Mouse (Mus musculus): Measurements from ENCODE around the gene Ccm2l. TPM values are rescaled to one million over a fixed set of nuclear protein-coding genes. Genes with fewer than 3 reads are reported as not detected.

Ccm2l gene
- total RNA-seq, 2 experiments from 2014 or later, result 4.5 to 4.6 TPM

DNA sequence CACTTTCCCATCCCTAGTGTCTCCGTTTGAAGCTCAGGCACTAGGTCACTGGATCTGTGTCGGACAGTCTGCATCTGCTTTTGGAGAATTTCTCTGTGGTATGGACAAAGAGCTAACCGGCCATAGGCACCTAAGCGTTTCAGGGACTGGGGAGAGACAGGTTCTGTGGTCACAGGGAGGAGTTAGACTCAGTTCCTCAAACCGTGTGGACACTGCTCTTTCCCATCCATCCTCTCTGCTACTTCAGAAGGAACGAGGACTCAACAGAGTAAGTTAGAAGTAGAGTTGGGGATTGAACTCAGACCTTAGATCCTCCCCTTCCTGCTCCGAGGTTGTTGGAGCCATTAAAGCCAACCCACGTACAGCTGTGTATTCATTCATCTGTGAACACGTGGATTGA, 14.2 kb upstream of the Ccm2l start:
- no peak for DNase-seq (ENCODE audit: low spot score in 2 of 2)

DNA sequence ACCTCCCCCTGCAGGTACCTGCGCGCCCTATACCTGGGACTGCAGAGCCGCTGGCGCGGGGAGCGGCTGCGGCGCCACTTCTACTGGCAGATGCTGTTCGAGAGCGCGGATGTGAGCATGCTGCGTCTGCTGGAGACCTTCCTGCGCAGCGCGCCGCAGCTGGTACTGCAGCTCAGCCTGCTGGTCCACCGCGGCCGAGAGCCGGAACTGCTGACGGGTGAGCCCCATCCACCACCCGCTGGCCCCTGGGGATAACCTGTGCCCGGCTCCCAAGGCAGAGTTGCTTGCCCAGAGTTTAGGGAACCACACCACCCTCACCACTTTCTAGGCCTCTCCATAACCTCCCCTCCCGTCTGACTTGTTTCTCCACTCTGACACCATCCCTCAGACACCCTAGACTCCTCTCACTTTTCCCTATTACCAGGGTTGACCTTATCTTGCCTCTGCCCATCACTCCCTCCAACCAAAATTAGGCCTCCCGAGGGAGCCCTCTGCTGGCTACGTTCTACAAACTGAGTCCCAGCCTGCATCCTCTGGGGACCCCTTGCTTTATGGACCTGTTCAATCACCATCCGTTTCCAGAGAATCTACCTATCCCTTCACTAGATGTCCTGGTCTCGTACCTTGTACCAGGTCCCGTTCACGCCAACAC, 12.9 kb upstream of the Ccm2l start:
- DNase-seq (ENCODE audit: low spot score in 2 of 2), result no peak

DNA sequence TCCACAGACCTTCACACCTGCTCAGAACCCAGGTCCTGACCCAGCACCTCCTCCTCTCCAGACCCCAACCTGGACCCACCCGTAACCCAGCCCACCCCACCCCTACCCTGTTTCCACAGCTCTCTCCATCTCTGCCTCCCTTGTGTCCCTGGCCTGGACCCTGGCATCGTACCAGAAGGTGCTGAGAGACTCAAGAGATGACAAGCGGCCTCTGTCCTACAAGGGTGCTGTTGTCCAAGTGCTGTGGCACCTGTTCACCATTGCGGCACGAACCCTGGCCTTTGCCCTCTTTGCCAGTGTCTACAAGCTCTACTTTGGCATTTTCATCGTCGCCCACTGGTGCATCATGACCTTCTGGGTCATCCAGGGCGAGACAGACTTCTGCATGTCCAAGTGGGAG, 11.9 kb upstream of the Ccm2l start:
- no peak for DNase-seq (ENCODE audit: low spot score in 2 of 2)

DNA sequence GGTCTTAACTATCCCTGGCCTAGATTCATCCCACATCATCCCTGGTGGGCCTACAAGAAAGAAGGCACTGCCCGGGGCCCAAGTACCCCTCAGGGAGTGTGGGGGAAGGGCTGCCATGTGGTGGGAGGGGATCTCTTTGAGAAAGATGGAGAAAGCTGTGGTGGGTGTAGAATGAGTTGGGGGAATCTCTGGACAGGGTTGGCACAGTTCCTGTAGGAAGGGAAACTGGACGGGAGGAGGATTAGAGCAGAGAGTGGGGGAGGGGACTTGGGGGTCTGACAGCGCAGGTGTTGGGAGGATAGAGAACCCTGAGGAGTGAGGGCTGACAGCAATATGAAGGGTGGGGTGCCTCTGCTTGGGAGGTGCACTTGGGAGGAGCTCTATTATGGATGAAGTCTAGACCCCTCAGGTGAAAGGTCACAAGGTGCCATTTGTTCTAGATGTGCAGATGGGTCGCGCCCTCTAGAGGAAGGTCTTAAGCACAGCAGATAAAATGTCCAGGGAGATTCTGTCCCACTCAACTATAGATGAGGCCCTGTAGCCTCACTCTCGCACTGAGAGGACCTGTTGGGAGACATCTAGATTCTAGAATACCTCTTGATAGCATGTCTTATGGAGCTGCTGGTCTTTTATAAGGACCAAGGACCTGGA, 10.4 kb upstream of the Ccm2l start:
- no peak for DNase-seq (ENCODE audit: low spot score in 2 of 2)

DNA sequence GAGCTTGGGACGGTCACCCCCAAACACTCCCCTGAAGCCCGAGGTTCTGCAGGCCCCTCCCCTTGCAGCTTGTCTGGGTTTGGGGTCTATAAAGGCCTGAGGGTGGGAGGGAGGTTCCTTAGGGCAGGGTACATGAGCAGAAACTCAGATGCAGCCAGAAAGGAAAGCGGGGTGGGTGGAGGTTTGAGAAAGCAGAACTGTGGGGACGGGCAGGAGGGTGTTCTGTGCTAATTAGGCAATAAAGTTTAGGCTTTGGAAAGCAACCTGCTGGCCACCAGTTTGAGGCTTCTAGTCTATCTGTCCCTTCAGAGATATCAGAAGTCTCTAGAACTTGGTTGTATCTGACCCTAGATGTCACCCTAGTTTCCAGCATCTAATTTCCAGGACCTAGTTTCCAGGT, 7.4 kb upstream of the Ccm2l start:
- DNase-seq (ENCODE audit: low spot score in 2 of 2), result no peak

DNA sequence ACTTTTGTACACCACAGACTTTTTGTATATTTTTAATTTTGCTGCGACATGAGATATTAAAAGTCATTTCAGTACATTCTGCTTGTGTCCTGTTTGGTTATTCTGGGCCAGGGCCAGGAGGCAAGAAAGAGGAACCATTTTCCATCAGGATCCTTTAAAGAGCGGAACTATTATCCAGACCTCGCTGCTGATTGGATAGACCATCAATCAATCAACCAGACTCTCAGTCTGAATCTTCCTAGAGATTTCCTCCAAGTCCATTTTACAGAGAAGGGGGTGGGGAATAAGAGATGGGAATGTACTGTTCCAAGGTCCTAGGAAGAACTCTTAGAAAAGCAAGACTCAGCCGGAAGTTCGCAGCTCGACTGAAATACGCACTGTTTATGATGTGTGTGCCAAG, 5.5 kb upstream of the Ccm2l start:
- DNase-seq (ENCODE audit: low spot score in 2 of 2), result no peak

DNA sequence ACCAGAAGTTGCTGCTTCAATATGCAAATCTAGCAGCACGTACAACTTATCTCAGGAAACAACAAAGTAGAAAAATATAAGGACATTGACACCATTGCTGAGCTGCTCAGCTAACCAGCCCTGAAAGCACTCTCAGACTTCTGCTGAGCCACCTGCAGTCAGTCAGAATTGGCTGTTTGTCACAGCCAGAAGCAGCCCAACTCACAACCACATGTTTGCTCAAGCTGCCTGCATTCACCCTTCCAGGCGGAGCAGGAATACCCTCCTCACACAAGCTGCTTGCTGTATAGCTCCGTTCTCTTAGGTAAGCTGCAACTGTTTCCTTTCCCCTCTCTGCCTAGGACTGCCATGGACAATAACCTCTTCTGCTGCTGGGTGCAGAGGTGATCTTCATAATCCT, 2.4 kb upstream of the Ccm2l start:
- DNase-seq (ENCODE audit: low spot score in 2 of 2), result no peak

DNA sequence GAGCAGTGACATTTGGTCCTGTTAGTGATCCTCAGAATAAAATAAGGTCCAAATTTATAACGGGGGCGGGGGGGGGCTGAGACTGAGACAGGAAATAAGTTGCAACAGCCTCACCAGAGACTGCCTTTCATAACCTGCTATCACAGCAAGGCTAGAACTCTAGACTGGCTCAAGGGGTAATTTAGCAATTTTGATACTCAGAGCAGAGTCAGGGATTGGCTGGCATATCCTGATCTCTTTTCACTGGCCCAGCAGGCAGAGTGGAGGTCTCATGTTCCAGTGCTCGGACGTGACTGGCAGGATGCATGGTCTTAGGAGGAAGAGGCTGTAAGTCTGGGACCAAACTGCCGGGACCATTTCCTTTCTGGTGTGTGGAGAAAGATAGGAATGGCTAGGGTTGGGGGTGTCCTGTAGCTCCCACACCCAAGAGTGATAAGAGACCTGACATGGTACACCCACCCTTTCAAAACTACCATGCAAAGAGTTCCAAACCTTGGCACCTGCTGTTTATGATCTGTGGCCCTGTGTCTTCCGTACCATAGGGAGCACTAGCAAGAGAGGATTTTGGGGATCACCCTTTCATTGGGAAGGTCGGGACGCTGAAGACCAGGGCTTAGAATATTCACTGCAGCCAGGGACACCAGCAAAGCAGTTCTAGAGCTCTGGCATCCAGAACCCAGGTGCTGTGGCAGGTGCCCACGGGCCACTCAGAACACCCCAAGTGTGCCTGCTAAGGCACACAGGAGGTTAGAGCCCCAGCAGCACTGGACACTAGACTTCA, 1.4 kb upstream of the Ccm2l start:
- DNase-seq (ENCODE audit: low spot score in 2 of 2), result no peak

DNA sequence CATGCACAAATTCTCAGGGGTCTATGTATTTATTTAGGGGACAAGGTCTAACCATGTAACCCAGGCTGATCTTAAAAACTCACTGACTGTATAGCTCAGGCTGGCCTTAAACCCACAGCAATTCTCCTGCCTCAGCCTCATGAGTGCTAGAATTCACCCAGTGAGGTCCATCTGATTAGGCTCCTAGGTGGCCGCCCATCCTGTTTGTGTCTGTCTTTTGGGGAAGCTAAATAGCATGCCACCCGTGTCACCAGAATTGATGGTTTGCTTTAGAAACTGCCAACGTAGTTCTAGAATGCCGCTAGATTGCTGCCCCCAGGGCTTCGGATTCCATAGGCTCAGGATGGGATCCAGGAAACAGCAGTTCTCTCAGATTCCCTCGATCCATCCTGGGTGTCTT, 1.2 kb downstream of the Ccm2l start:
- DNase-seq (ENCODE audit: low spot score in 2 of 2), result no peak

DNA sequence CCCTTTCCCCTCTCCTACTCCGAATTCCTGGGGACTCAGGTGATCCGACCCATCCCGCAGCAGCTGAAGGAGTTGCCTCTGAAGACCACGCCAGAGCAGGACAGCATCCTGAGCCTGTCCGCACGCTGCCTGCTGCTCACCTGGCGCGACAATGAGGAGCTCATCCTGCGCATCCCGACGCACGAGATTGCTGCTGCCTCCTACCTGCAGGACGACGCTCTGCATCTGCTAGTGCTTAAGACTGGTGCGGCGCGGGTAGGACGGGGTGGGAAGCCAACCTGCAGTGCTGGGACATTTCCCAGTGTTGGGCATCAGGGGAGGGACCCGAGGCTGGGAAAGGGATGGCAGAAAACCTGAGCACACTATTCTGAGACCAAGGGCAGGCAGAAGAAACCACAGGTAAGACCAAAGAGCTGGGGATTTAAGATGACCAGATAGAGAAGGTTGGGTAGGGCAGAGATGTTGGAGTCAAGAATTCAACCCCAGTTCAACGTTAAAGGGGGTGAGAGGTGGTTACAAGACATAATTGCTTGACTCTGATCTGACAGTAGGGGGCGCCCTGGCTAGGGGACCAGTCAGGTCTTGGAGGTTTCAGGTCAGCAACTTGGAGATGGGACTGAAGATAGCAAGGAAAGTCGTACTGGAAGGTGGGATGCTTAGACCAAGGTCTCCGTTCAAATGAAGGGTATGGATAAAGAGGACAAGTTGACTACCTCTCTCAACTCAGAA, 5.2 kb downstream of the Ccm2l start:
- peak in 1 of 2 experiments; percentile 27 for DNase-seq (ENCODE audit: low spot score in 2 of 2)

DNA sequence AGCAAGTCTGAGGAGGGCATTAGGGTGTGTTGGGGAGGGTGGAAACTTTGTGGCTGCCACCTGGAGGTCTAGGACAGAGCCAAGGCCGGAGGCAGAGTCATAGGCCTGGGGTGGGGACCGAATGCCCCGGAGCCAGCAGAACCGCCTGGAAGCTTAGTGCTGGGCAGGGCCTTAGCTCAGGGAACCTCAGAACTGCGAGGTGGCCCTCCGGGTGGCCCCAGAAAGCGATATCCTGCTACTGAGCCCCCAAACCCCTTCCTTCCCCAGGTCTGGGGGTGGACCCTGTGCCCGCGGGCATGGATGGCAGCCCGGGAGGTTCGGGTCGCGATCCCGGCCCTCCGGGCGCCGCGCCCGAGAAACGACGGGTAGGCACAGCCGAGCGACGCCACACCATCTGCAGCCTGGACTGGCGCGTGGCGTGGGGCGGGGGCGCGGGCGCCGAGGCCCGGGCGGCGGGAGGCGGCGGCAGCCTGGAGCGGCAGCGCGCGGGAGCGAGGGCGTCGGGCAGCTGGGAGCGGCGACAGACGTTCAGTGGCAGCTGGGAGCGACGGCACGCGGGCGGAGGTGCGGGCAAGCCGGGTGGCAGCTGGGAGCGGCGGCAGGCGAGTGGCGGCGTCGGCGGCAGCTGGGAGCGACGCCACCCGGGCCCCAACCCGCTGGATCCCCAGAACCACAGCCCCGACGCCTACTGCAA, 5.9 kb downstream of the Ccm2l start:
- peak; percentile 61 to 74 for DNase-seq (ENCODE audit: low spot score in 2 of 2)

DNA sequence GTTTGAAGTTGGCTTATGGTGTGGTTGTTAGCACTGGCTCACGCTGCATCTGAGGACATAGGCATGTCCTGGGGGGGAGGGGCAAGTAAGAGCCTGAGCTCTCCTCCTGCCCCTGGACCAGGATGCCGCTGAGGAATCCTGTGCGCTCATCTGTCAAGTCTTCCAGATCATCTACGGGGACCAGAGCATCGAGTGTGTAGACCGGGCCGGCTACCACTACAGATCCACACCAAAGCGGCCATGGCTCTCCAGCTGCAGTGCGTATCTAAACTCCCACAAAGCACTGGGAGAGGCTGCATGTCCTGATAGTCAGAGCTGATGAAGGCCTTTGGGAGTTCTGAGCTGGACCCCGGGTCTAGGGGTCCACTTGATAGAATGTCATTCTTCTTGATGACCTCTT, 8.9 kb downstream of the Ccm2l start:
- DNase-seq (ENCODE audit: low spot score in 2 of 2), result no peak

DNA sequence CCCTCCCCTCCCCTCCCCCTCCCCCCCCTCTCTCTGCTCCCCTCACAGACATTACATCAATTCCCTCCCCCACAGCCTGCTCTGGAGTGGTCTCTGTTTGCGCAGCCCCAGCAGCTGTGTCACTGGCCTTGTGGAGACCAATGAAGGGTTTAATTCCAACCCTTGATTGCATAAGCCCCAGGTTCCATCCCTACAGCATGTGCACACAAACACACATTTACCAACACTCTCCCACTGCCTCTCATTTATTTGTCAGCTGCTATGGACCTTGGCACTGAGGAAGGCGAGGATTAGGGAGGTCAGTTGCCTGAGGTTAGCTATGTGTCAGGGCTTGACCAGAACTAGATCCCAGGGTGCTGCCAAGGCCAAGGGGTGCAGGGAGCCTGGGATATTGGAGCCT, 10.2 kb downstream of the Ccm2l start:
- no peak for DNase-seq (ENCODE audit: low spot score in 2 of 2)

DNA sequence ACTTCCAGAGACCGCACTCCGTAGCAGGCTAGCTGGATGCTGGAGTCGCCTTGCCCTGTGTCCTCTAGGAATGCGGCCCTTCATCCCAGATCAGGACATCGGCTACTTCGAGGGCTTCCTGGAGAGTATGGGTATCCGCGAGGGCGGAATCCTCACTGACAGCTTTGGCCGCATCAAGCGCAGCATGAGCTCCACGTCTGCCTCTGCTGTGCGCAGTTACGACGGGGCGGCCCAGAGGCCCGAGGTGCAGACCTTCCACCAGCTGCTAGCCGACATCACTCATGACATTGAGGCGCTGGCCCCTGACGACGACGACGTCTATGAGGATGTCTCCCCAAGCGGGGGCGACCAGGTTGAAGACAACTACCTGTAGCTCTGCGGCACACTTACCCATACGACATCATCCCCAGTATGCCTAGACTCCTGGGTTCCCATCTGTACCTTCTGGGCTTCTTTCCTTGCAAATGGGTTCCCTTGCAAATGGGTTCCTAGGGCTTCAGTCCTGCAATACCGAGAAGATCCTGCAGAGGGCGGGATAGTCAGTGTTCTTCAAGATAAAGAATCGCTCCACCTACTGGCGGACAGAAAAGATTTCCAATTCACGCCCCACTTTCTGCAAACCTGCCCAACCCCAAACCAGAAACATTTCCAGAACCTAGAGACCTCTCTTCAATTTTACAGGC, 15.2 kb downstream of the Ccm2l start:
- DNase-seq (ENCODE audit: low spot score in 2 of 2), result peak; percentile 78 to 87

DNA sequence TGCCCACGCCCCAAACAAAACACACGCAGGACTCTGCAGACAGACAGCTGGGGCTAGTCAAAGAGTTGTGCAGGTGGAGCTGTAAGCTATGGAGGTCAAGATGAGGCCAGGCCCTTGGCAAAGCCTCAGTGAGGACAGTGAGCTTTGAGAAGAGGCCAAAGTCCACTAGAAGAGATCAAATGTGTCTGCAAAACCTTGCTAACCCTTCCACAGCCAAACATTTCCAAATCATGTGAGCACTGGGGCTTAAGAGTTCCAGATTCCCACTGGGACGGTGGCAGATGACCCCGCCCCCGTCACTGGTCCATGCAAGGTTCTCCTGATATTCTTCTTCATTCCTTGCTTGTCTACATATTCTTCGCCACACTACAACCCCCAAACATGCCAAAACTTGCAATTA, 16.1 kb downstream of the Ccm2l start:
- no peak for DNase-seq (ENCODE audit: low spot score in 2 of 2)

DNA sequence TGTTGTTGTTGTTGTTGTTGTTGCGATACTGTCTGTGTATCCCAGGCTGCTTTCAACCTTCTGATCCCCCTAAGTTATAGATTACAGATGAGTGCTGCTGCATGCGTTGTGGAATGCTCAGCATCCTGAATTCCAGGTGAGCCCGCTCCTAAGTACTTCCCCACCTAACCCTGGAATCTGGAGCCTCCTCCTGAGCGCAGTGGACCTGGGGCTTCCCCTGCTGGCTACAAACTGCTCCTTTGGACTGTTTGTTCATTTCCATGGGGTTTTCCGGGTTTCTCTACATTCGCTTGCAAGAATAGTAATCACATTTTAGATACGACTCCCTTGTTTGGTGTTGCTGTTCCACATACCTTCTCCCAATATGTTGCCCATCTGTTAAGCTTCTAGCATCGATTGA, 17.5 kb downstream of the Ccm2l start:
- no peak for DNase-seq (ENCODE audit: low spot score in 2 of 2)

DNA sequence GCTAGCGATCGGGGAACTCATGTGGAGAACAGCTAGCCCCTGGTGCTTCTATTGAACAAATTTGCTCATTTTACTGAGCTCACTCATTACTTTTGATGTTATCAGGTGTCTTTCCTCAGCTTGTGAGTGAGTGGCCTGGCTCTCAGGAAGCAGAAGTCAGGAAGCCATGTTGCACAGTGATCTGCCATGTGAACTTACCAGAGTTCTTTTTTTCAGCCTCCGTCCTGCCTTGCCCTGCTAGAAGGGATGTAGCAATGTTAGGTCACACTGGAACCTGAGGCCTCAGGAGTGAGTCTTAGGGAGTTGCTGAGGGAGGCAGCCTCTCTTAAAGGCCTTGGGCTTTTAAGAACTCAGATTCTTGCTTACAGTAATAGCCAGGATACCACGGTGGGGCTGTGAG, 18.1 kb downstream of the Ccm2l start:
- no peak for DNase-seq (ENCODE audit: low spot score in 2 of 2)

DNA sequence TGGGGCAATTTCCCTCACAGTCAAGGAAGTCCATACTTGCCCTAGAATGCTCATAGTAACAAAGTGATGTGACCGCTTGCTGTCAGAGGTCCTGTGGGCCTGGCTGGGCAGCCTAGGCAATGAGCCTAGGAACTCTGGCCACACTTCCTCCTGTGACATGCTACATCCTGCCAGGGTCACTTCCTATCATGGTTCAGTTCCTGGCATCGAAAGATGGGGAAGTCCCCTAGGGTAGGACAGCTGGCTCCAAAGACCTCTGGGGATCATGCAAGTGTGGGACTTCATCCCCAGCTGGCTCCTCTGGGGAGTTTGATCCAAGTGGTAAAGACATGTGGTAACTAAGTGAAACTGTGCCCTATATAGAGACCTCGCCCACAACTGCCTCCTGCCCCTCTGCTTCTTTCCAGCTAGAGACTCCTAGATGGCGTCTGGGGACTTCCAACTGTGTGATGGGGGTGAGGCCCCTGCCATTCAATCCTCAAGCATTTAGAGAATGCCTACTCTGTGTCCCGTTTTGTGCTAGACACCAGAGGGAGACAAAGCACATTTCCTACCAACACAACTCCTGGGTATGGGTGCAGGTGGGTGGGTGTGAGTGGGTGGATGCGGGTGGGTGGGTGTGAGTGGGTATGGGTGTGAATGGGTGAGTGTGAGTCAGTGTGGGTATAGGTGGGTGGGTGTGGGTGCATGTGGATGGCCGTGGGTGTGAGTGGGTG, 18.7 kb downstream of the Ccm2l start:
- DNase-seq (ENCODE audit: low spot score in 2 of 2), result no peak

DNA sequence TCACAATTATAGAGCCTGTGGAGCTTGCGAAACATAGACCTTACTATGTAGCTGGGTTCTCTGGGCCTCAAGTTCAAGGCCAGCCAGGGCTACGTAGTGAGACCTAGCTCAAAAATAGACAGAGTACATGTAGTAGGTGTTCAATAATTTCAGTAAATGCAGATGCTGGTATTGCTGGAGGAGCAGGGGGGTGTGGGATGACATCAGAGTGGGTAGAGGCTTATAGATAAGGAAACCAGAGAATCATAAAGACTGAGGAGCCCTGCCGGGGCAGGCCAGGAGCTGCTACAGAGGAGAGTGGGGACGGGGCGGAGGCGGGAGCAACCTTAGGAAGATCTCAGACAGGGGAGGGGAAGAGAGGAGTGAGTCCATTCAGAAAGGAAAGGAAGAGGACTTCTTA, 19.8 kb downstream of the Ccm2l start:
- DNase-seq (ENCODE audit: low spot score in 2 of 2), result no peak

DNA sequence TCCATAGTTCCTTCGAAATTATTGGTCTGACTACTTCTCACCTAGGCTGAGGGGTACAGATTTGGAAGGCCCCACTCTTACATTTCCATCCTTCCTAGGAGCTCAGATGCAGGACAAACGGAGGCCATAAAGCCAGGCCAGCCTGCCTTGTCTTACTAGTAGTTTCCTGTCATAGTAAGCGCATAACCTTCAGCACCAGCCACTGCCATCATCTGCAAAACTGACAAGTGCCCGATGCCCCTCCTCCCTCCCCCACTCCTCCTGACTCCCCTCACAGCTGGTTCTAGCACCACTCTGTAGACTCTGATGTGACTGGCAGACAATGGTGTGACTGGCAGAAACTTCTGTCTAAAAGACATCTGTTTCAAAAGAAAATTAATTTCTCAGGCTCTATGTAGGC, 20.4 kb downstream of the Ccm2l start:
- DNase-seq (ENCODE audit: low spot score in 2 of 2), result no peak
